Comparison of ENCODE assay signal across 27 mouse cellular contexts in the genomic region with DNA sequence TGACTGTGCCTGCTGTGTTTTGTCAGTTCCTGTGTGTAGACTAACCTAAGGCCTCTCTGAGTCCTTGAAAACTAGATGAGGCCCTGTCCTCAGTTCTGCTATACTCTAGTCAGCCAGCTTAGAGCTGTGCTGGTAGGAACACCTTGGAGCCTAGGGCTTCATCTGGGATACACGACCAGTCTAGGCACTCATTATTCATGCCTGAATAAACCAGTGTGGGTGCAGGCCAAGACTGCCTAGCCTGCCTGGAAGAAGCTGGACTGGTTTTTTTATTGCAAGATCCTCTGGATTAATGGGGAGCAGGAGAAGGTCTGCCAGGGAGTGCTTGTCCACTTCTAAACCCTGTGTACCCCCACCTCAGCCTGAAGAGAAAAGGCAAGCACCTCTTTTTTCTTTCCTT. TPM values are rescaled to one million over a fixed set of nuclear protein-coding genes. Genes with fewer than 3 reads are reported as not detected.
DNase-seq lines count a peak whose midpoint lies in the region; ATAC-seq and TF ChIP-seq lines count a peak whose summit lies in the region.
"Had no signal": no experiment of that assay in that cellular context is flagged by ENCODE, and none has a peak within 500 bp of the region (broad histone marks: within the 10 kb centered on the region; RNA-seq: fewer than 3 reads in every experiment).

No protein-coding gene starts in this region.

- H3K79me2 ChIP-seq in CH12.LX (replicated peaks; ENCODE audit: control insufficient read depth, extremely low read depth, insufficient read depth, poor library complexity, severe bottlenecking) = peaks cover 8% of the 10 kb centered on the region

- in situ Hi-C loops in CH12.LX (cut with MboI; ENCODE audit: low pct_ligation_motif_present, low pct_unique_long_range_greater_than_20kb, low sequenced_read_pairs) = no loop called here

- DNase-seq in kidney, adult 18-20 months = peak; percentile 29
- DNase-seq in kidney, postnatal 4 days = no peak
- no peak for DNase-seq in CH12.LX (ENCODE audit: extremely low read depth)
- peak; percentile 53 to 62 for DNase-seq in kidney, adult 8-10 months
- no peak for DNase-seq in kidney, postnatal 0 days (ENCODE audit: low spot score)
- DNase-seq in embryo, embryonic 9.5 days (ENCODE audit: extremely low spot score) = no peak
- no peak for DNase-seq in midbrain, embryonic 11.5 days (ENCODE audit: low spot score, missing footprints)
- DNase-seq: adrenal gland, postnatal 36 days; cerebellum, adult 18-20 months; cerebellum, postnatal 10 days; heart, postnatal 10 days; lung, postnatal 4 days; midbrain, embryonic 14.5 days; thymus, postnatal 4 days had no signal

- peaks cover 7 to 37% of the 10 kb centered on the region in 2 experiments; a peak in 3 of 4 replicates for H3K4me1 ChIP-seq in CH12.LX (ENCODE audit: control insufficient read depth in 1 of 2, insufficient read depth in 2 of 2)
- no peaks in the 10 kb centered on the region for H3K4me1 ChIP-seq in kidney, postnatal 0 days (replicated peaks; ENCODE audit: insufficient read depth, low read length)
- H3K4me1 ChIP-seq in midbrain, embryonic 13.5 days (replicated peaks) = peaks cover 9% of the 10 kb centered on the region; the same call in 1 of the 2 replicates
- peaks cover 5% of the 10 kb centered on the region for H3K4me1 ChIP-seq in midbrain, embryonic 11.5 days (ENCODE audit: control insufficient read depth, insufficient read depth, low read length)

- TF ChIP-seq EP300 in CH12.LX (IDR thresholded peaks at IDR 0.05; ENCODE audit: low read length) = no peak

- peak overlapping the region in 1 of 3 experiments; percentile 28 for H3K4me3 ChIP-seq in CH12.LX (replicated peaks in 1 of 3; ENCODE audit: low read depth in 2 of 3, low read length in 2 of 3, poor library complexity in 1 of 3)
- H3K4me3 ChIP-seq in kidney, postnatal 0 days (replicated peaks; ENCODE audit: low read depth, low read length) = no peak overlapping the region
- no peak overlapping the region for H3K4me3 ChIP-seq in midbrain, embryonic 13.5 days (replicated peaks)
- H3K4me3 ChIP-seq in midbrain, embryonic 11.5 days (ENCODE audit: low read depth, low read length) = no peak overlapping the region
- H3K4me3 ChIP-seq: forebrain, embryonic 10.5 days; forebrain, embryonic 15.5 days; heart, embryonic 13.5 days; liver, embryonic 15.5 days; megakaryocyte, embryonic 14.5 days had no signal

- no peaks in the 10 kb centered on the region for H3K27me3 ChIP-seq in CH12.LX (replicated peaks)
- H3K27me3 ChIP-seq in kidney, postnatal 0 days (ENCODE audit: insufficient read depth, low read length) = no peaks in the 10 kb centered on the region
- H3K27me3 ChIP-seq in midbrain, embryonic 13.5 days = 0 out of 2 replicates have a peak, but pooled peaks cover 2% of the 10 kb centered on the region
- H3K27me3 ChIP-seq in midbrain, embryonic 11.5 days (ENCODE audit: control insufficient read depth, insufficient read depth, low read length) = no peaks in the 10 kb centered on the region
- H3K27me3 ChIP-seq: heart, embryonic 13.5 days; liver, embryonic 15.5 days; megakaryocyte, embryonic 14.5 days had no signal

- peak overlapping the region; percentile 24 for H3K4me2 ChIP-seq in CH12.LX (ENCODE audit: insufficient read depth, low read depth, poor library complexity, severe bottlenecking)
- no peak overlapping the region for H3K4me2 ChIP-seq in kidney, postnatal 0 days (ENCODE audit: low read length)
- no peak overlapping the region for H3K4me2 ChIP-seq in midbrain, embryonic 13.5 days (replicated peaks)
- H3K4me2 ChIP-seq in midbrain, embryonic 11.5 days = no peak overlapping the region
- H3K4me2 ChIP-seq: forebrain, embryonic 15.5 days; heart, embryonic 13.5 days; hindbrain, embryonic 14.5 days; liver, embryonic 15.5 days had no signal

- H3K9me3 ChIP-seq in CH12.LX (replicated peaks; ENCODE audit: low read length) = no peaks in the 10 kb centered on the region
- no peaks in the 10 kb centered on the region for H3K9me3 ChIP-seq in kidney, postnatal 0 days (replicated peaks; ENCODE audit: low read length)
- no peaks in the 10 kb centered on the region for H3K9me3 ChIP-seq in midbrain, embryonic 13.5 days
- H3K9me3 ChIP-seq in midbrain, embryonic 11.5 days (ENCODE audit: control insufficient read depth, low read length) = no peaks in the 10 kb centered on the region
- H3K9me3 ChIP-seq: forebrain, embryonic 10.5 days; forebrain, embryonic 15.5 days; heart, embryonic 13.5 days; liver, embryonic 15.5 days; megakaryocyte, embryonic 14.5 days had no signal

- ATAC-seq in kidney, postnatal 0 days (replicated peaks; ENCODE audit: low FRiP score, low read depth) = no peak
- ATAC-seq in midbrain, embryonic 13.5 days = no peak
- no peak for ATAC-seq in midbrain, embryonic 11.5 days (ENCODE audit: low FRiP score)
- ATAC-seq: forebrain, embryonic 15.5 days; intestine, postnatal 0 days had no signal

- H3K9ac ChIP-seq in CH12.LX (ENCODE audit: insufficient read depth, low read depth) = no peak overlapping the region
- no peak overlapping the region for H3K9ac ChIP-seq in kidney, postnatal 0 days (ENCODE audit: low read depth, low read length)
- H3K9ac ChIP-seq in midbrain, embryonic 13.5 days (replicated peaks) = no peak overlapping the region
- no peak overlapping the region for H3K9ac ChIP-seq in midbrain, embryonic 11.5 days (ENCODE audit: low read length)
- H3K9ac ChIP-seq: forebrain, embryonic 15.5 days; heart, embryonic 13.5 days; hindbrain, embryonic 14.5 days; liver, embryonic 15.5 days had no signal

- dilution Hi-C loops in CH12.LX (cut with MboI; ENCODE audit: extremely low pct_ligation_motif_present, extremely low pct_unique_long_range_greater_than_20kb, low sequenced_read_pairs) = no loop called here

- no peak for TF ChIP-seq POLR2A in CH12.LX (IDR thresholded peaks at IDR 0.05; ENCODE audit: low read depth, low read length)

- 32% methylated on average over 1 of the region's 1 CpGs for WGBS in kidney, postnatal 0 days
- WGBS in midbrain, embryonic 13.5 days = 42% methylated on average over 1 of the region's 1 CpGs
- 26% methylated on average over 1 of the region's 1 CpGs for WGBS in midbrain, embryonic 11.5 days

- TF ChIP-seq CTCF in CH12.LX (conservative IDR thresholded peaks at IDR 0.05 in 1 of 2, IDR thresholded peaks at IDR 0.05 in 1 of 2; ENCODE audit: low read depth in 2 of 2, low read length in 2 of 2) = no peak
- no peak for TF ChIP-seq CTCF in kidney, postnatal 0 days (IDR thresholded peaks at IDR 0.05; ENCODE audit: low read depth)

- H3K36me3 ChIP-seq in CH12.LX (replicated peaks in 1 of 2; ENCODE audit: control insufficient read depth in 1 of 2, insufficient read depth in 1 of 2, low read length in 1 of 2) = peaks cover 18 to 44% of the 10 kb centered on the region in 2 experiments
- peaks cover 10% of the 10 kb centered on the region for H3K36me3 ChIP-seq in kidney, postnatal 0 days (ENCODE audit: insufficient read depth, low read length)
- peaks cover 19% of the 10 kb centered on the region for H3K36me3 ChIP-seq in midbrain, embryonic 13.5 days
- H3K36me3 ChIP-seq in midbrain, embryonic 11.5 days (ENCODE audit: control insufficient read depth, insufficient read depth, low read length) = peaks cover 9% of the 10 kb centered on the region; the same call in 1 of the 2 replicates

- H3K27ac ChIP-seq in CH12.LX (ENCODE audit: insufficient read depth, low read depth) = no peak overlapping the region
- H3K27ac ChIP-seq in kidney, postnatal 0 days = peak overlapping the region; percentile 47; the same call in 1 of the 2 replicates
- H3K27ac ChIP-seq in midbrain, embryonic 13.5 days = no peak overlapping the region
- H3K27ac ChIP-seq in midbrain, embryonic 11.5 days (ENCODE audit: low read depth, low read length) = no peak overlapping the region
- H3K27ac ChIP-seq: forebrain, embryonic 10.5 days; forebrain, embryonic 15.5 days; heart, embryonic 13.5 days; hindbrain, embryonic 14.5 days had no signal

- TF ChIP-seq RAD21 in CH12.LX (IDR thresholded peaks at IDR 0.05; ENCODE audit: low read depth, low read length) = no peak

RNA-seq across cellular contexts. Expression of a gene that starts 8.6 kb away (rescaled TPM):
- total RNA-seq in CH12.LX (2012; rRNA removed) (1.1 and 1.4 TPM in 2 replicates), CH12.LX (2014; rRNA removed) (0.49 TPM in 1 of 2 replicates, not detected in the other)
- 0.82 and 1.2 TPM in 2 replicates for polyA plus RNA-seq in CH12.LX (2012; ENCODE audit: insufficient read length, low read depth)
- 39.9 and 40.3 TPM in 2 replicates for polyA plus RNA-seq in kidney, postnatal 0 days (2015; fragmentation: Nextera tagmentation; extraction: Ambion mirVana)
- polyA plus RNA-seq in midbrain, embryonic 13.5 days (2015; fragmentation: Nextera tagmentation; extraction: Ambion mirVana) = 0.22 and 0.35 TPM in 2 replicates
- polyA plus RNA-seq in midbrain, embryonic 11.5 days (2014; fragmentation: Nextera tagmentation; extraction: Ambion mirVana) = 0.19 and 0.46 TPM in 2 replicates
- total RNA-seq: gastrocnemius, adult 8-10 months; hematopoietic stem cell, adult 5-6 weeks; monocyte, adult 5-6 weeks had no signal
- polyA plus RNA-seq: neural tube, embryonic 14.5 days; testis, adult 2 months had no signal

RNA-seq across cellular contexts. Expression of a gene that starts 13.5 kb away (rescaled TPM):
- total RNA-seq in CH12.LX (2012; rRNA removed) = 67.2 and 80.9 TPM in 2 replicates
- total RNA-seq in CH12.LX (2014; rRNA removed) = 64.6 and 70.0 TPM in 2 replicates
- 138 and 177 TPM in 2 replicates for polyA plus RNA-seq in CH12.LX (2012; ENCODE audit: insufficient read length, low read depth)
- polyA plus RNA-seq in kidney, postnatal 0 days (2015; fragmentation: Nextera tagmentation; extraction: Ambion mirVana) = 8.8 and 9.1 TPM in 2 replicates
- polyA plus RNA-seq in midbrain, embryonic 13.5 days (2015; fragmentation: Nextera tagmentation; extraction: Ambion mirVana) = 5.9 and 7.1 TPM in 2 replicates
- polyA plus RNA-seq in midbrain, embryonic 11.5 days (2014; fragmentation: Nextera tagmentation; extraction: Ambion mirVana) = 4.5 and 5.3 TPM in 2 replicates
- total RNA-seq: gastrocnemius, adult 8-10 months had no signal

RNA-seq across cellular contexts. Expression of a gene that starts 13.5 kb away (rescaled TPM):
- total RNA-seq in CH12.LX (2012; rRNA removed) = 667 and 673 TPM in 2 replicates
- total RNA-seq in CH12.LX (2014; rRNA removed) = 702 and 753 TPM in 2 replicates
- 418 and 446 TPM in 2 replicates for polyA plus RNA-seq in CH12.LX (2012; ENCODE audit: insufficient read length, low read depth)
- polyA plus RNA-seq in kidney, postnatal 0 days (2015; fragmentation: Nextera tagmentation; extraction: Ambion mirVana) = 284 and 298 TPM in 2 replicates
- polyA plus RNA-seq in midbrain, embryonic 13.5 days (2015; fragmentation: Nextera tagmentation; extraction: Ambion mirVana) = 210 and 220 TPM in 2 replicates
- polyA plus RNA-seq in midbrain, embryonic 11.5 days (2014; fragmentation: Nextera tagmentation; extraction: Ambion mirVana) = 251 and 259 TPM in 2 replicates

RNA-seq across cellular contexts. Expression of a gene that starts 13.5 kb away (rescaled TPM):
- total RNA-seq in CH12.LX (2012; rRNA removed) (111 and 121 TPM in 2 replicates), CH12.LX (2014; rRNA removed) (97.6 and 104 TPM in 2 replicates)
- polyA plus RNA-seq in CH12.LX (2012; ENCODE audit: insufficient read length, low read depth) = 112 and 113 TPM in 2 replicates
- polyA plus RNA-seq in kidney, postnatal 0 days (2015; fragmentation: Nextera tagmentation; extraction: Ambion mirVana) = 188 and 197 TPM in 2 replicates
- polyA plus RNA-seq in midbrain, embryonic 13.5 days (2015; fragmentation: Nextera tagmentation; extraction: Ambion mirVana) = 205 and 214 TPM in 2 replicates
- 178 and 188 TPM in 2 replicates for polyA plus RNA-seq in midbrain, embryonic 11.5 days (2014; fragmentation: Nextera tagmentation; extraction: Ambion mirVana)

RNA-seq across cellular contexts. Expression of a gene that starts 27.1 kb away (rescaled TPM):
- 0.59 and 1.6 TPM in 2 replicates for total RNA-seq in CH12.LX (2012; rRNA removed)
- not detected in 2 replicates for total RNA-seq in CH12.LX (2014; rRNA removed)
- 0.66 and 1.1 TPM in 2 replicates for polyA plus RNA-seq in CH12.LX (2012; ENCODE audit: insufficient read length, low read depth)
- polyA plus RNA-seq in kidney, postnatal 0 days (2015; fragmentation: Nextera tagmentation; extraction: Ambion mirVana) = 1.9 and 2.3 TPM in 2 replicates
- 2.6 and 3.5 TPM in 2 replicates for polyA plus RNA-seq in midbrain, embryonic 13.5 days (2015; fragmentation: Nextera tagmentation; extraction: Ambion mirVana)
- 1.7 and 3.0 TPM in 2 replicates for polyA plus RNA-seq in midbrain, embryonic 11.5 days (2014; fragmentation: Nextera tagmentation; extraction: Ambion mirVana)
- total RNA-seq: hematopoietic stem cell, adult 5-6 weeks; monocyte, adult 5-6 weeks had no signal

Comparison
In these comparisons a context has a peak if more than half of its experiments do, and no peak if none do; other contexts are left out.
1. DNase-seq: peak in kidney, adult 18-20 months (single experiment) and kidney, adult 8-10 months (2 of 2); none in kidney, postnatal 4 days (0 of 2), CH12.LX (single experiment), kidney, postnatal 0 days (single experiment), embryo, embryonic 9.5 days (single experiment) and midbrain, embryonic 11.5 days (single experiment).
2. RNA of a gene that starts 8.6 kb away (polyA plus RNA-seq): 39.9 to 40.3 TPM in kidney, postnatal 0 days; 0.82 to 1.2 TPM in CH12.LX, 0.22 to 0.35 TPM in midbrain, embryonic 13.5 days and 0.19 to 0.46 TPM in midbrain, embryonic 11.5 days; every median in the first group is over 10 times any median in the second.
3. RNA of a gene that starts 13.5 kb away (polyA plus RNA-seq): 138 to 177 TPM in CH12.LX; 8.8 to 9.1 TPM in kidney, postnatal 0 days, 5.9 to 7.1 TPM in midbrain, embryonic 13.5 days and 4.5 to 5.3 TPM in midbrain, embryonic 11.5 days; every median in the first group is over 10 times any median in the second.